Mouse (Mus musculus) liver, adult 2 months (tissue): ENCODE results near the gene Nlgn1. TPM values are rescaled to one million over a fixed set of nuclear protein-coding genes. Genes with fewer than 3 reads are reported as not detected.

ENCODE experiments used
- DNase-seq: peaks from one replicate; pipeline ENCODE4 v3.0.0-alpha.2; 2011; ENCODE audit warnings: low read depth, low spot score; ENCODE audit errors: extremely low read depth
- H3K27ac ChIP-seq: fragments of 200-500 bp; replicated peaks from 2 replicates; pipeline ENCODE4 v1.5.1; 2012; ENCODE audit warnings: low read depth, mild to moderate bottlenecking, control low read depth, inconsistent platforms, low read length; ENCODE audit not compliant: insufficient read depth
- H3K27me3 ChIP-seq: fragments of 200-500 bp; 2 replicates; pipeline ENCODE4 v1.6.1; 2012; ENCODE audit warnings: mild to moderate bottlenecking, moderate library complexity, low read length, inconsistent platforms; ENCODE audit not compliant: control insufficient read depth, insufficient read depth
- H3K36me3 ChIP-seq: fragments of 200-500 bp; 2 replicates; pipeline ENCODE4 v1.6.1; 2012; ENCODE audit warnings: low read length, inconsistent platforms; ENCODE audit not compliant: control insufficient read depth, insufficient read depth
- H3K4me1 ChIP-seq: fragments of 200-500 bp; 2 replicates; pipeline ENCODE4 v1.6.1; 2011; ENCODE audit warnings: low read length; ENCODE audit not compliant: control insufficient read depth, insufficient read depth
- H3K4me3 ChIP-seq: fragments of 200-500 bp; 2 replicates; pipeline ENCODE4 v1.5.1; 2011; ENCODE audit warnings: low read depth, mild to moderate bottlenecking, control low read depth, low read length, moderate library complexity; ENCODE audit not compliant: insufficient read depth
- H3K79me2 ChIP-seq: fragments of 200-500 bp; 2 replicates; pipeline ENCODE4 v1.6.1; 2012; ENCODE audit warnings: inconsistent platforms, mild to moderate bottlenecking, low read length, moderate library complexity; ENCODE audit not compliant: control insufficient read depth, insufficient read depth
- H3K9ac ChIP-seq: fragments of 200-500 bp; 2 replicates; pipeline ENCODE4 v1.6.1; 2012; ENCODE audit warnings: low read depth, mild to moderate bottlenecking, control low read depth, inconsistent platforms, low read length
- CTCF ChIP-seq: fragments of 200-500 bp; IDR thresholded peaks from 2 replicates; pipeline ENCODE4 v1.5.1; 2011; ENCODE audit warnings: low read depth, low read length, control low read depth
- POLR2A ChIP-seq: fragments of 200-500 bp; IDR thresholded peaks from 2 replicates; pipeline ENCODE4 v1.6.1; 2011; ENCODE audit warnings: low read length, control low read depth; ENCODE audit not compliant: insufficient read depth; ENCODE audit errors: extremely low read depth
- WGBS: fragments of 180-500 bp; shearing (Covaris S2); methylation state at CpG from one replicate; pipeline ENCODE4 v1.1.7; 2018; 5-methylcytosine and 5-hydroxymethylcytosine counted together
- polyA plus RNA-seq: library from polyadenylated mRNA; depleted of rRNA; stranded (reverse); fragments of >200 nt; gene quantifications from 2 replicates; pipeline ENCODE4 v1.2.3, GENCODE M21; 2012
- total RNA-seq: library from RNA; depleted of rRNA; stranded (reverse); fragments of >200 nt; gene quantifications from 2 replicates; pipeline ENCODE4 v1.2.3, GENCODE M21; 2014

The Nlgn1 gene
- total and polyA plus RNA-seq, 2 experiments = not detected

DNA sequence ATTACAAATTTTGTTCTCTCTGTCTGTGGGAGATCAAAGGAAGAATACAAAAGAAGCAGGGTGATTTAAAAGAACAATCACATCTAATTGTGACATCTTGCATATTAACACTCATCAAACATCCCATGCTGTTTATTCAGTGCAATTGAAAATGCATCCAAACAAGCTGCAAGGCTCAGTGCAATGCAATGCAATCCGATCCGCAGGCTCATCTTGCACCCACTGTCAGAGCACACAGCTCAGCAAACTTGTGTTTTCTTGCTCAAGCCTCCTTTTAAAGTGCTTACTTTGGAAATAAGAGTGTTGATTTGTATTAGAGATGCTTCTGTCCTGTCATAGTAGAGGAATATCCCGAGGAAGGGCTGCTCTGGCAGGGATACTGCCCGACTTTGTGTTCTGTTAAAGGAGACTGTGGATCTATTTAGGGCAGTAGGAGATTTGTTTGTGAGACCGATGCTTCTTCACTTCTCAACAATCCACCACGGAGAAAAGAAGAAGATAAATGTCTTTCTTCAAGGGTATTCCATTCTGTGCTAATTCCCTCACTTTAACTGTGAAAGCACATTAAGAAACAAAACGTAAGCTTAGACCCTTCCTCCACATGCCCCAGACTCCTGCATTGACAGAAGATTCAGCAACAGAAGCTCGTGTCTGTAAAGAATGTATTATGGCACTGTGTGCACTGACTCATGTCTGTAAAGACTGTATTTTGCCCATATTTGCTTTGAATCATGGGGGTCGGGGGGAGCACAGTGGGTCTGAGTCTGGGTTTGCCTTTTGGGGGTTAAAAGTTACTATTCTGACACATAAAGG, 197.2 kb downstream of the Nlgn1 start:
- Histone ChIP-seq H3K4me1 (no peaks in the 10 kb centered on the region), H3K36me3 (no peaks in the 10 kb centered on the region), H3K79me2 (no peaks in the 10 kb centered on the region), H3K27me3 (no peaks in the 10 kb centered on the region), H3K4me3 (no peak overlapping the region), H3K27ac (no peak overlapping the region), H3K9ac (no peak overlapping the region)
- DNase-seq = no peak
- WGBS = 36% methylated on average over 9 of the region's 9 CpGs
- TF ChIP-seq CTCF (no peak), POLR2A (no peak)

DNA sequence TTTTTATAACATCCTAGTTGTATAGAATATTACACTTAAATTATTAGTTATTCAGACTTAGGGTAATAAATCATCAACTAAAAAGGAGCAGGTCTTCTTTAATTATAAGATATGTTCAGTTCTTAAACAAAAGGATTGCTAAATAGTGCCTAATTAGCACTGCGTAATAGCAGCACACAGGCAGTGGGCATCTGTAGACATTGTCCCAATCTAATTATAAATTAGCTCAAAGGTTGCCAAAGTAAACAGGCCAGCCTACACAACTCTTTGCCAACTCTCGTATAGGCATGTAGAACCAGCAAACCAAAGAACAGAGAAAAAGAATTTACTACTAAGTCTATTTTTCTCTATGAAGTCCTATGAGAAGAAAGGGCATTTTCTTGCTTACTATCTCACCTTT, 201.3 kb downstream of the Nlgn1 start:
- no peaks in the 10 kb centered on the region for H3K79me2 ChIP-seq
- WGBS = 58% methylated on average over 2 of the region's 2 CpGs
- no peaks in the 10 kb centered on the region for H3K36me3 ChIP-seq
- TF ChIP-seq CTCF (no peak), POLR2A (no peak)
- H3K4me3 ChIP-seq = no peak overlapping the region
- no peak overlapping the region for H3K9ac ChIP-seq
- no peaks in the 10 kb centered on the region for H3K4me1 ChIP-seq
- no peak for DNase-seq
- no peaks in the 10 kb centered on the region for H3K27me3 ChIP-seq
- no peak overlapping the region for H3K27ac ChIP-seq

- no peak for DNase-seq
- Histone ChIP-seq H3K4me1 (no peaks in the 10 kb centered on the region), H3K9ac (no peak overlapping the region), H3K79me2 (no peaks in the 10 kb centered on the region), H3K27ac (no peak overlapping the region), H3K36me3 (no peaks in the 10 kb centered on the region), H3K27me3 (no peaks in the 10 kb centered on the region), H3K4me3 (no peak overlapping the region)
- 69% methylated on average over 6 of the region's 6 CpGs for WGBS
- TF ChIP-seq POLR2A (no peak), CTCF (no peak)
These were observed 202.8 kb downstream of the Nlgn1 start for GRCm38 (mm10) chr3:26129455-26129854.

GRCm38 (mm10) chr3:26117071-26117470, 215.2 kb downstream of the Nlgn1 start:
- no peaks in the 10 kb centered on the region for H3K79me2 ChIP-seq
- WGBS = 80% methylated on average over 1 of the region's 1 CpGs
- no peak overlapping the region for H3K4me3 ChIP-seq
- no peaks in the 10 kb centered on the region for H3K4me1 ChIP-seq
- no peaks in the 10 kb centered on the region for H3K36me3 ChIP-seq
- H3K27me3 ChIP-seq = no peaks in the 10 kb centered on the region
- DNase-seq = no peak
- TF ChIP-seq CTCF (no peak), POLR2A (no peak)
- no peak overlapping the region for H3K27ac ChIP-seq
- no peak overlapping the region for H3K9ac ChIP-seq

GRCm38 (mm10) chr3:26106361-26106760, 225.9 kb downstream of the Nlgn1 start:
- no peaks in the 10 kb centered on the region for H3K79me2 ChIP-seq

GRCm38 (mm10) chr3:26105528-26105927, 226.7 kb downstream of the Nlgn1 start:
- Histone ChIP-seq H3K36me3 (no peaks in the 10 kb centered on the region), H3K79me2 (no peaks in the 10 kb centered on the region), H3K4me3 (no peak overlapping the region), H3K27me3 (no peaks in the 10 kb centered on the region), H3K27ac (no peak overlapping the region), H3K4me1 (no peaks in the 10 kb centered on the region), H3K9ac (no peak overlapping the region)
- DNase-seq = no peak
- TF ChIP-seq CTCF = no peak
- TF ChIP-seq POLR2A = no peak
- 78% methylated on average over 3 of the region's 3 CpGs for WGBS

More at GRCm38 (mm10) chr3:26106361-26106760, 225.9 kb downstream of the Nlgn1 start:
- no peak for DNase-seq
- H3K36me3 ChIP-seq = no peaks in the 10 kb centered on the region
- no peaks in the 10 kb centered on the region for H3K4me1 ChIP-seq
- no peak overlapping the region for H3K4me3 ChIP-seq
- no peak overlapping the region for H3K27ac ChIP-seq
- no peaks in the 10 kb centered on the region for H3K27me3 ChIP-seq
- WGBS = 85% methylated on average over 7 of the region's 7 CpGs
- no peak for TF ChIP-seq POLR2A
- TF ChIP-seq CTCF = no peak
- H3K9ac ChIP-seq = no peak overlapping the region
